Mouse (Mus musculus) MEL (cell line): ENCODE measurements at regions not wholly inside any gene's neighbourhood (a gene's known extent, or its start where the extent isn't known, plus 50 kb on each side); places are given as distances from the start of the nearest gene placed in this dataset.

ENCODE experiments used
- DNase-seq: peaks from one replicate; pipeline ENCODE4 v3.0.0; 2011; ENCODE audit warnings: low read depth, low spot score
- H3K27ac ChIP-seq: 2 replicates; pipeline ENCODE4 v1.5.1; 2012; ENCODE audit warnings: low read depth, mild to moderate bottlenecking, control low read depth, low read length, moderate library complexity; ENCODE audit not compliant: control insufficient read depth
- H3K27me3 ChIP-seq, 2 experiments: fragments of 150-350 bp in 1 of 2; sonication (generic) in 1 of 2; 2 replicates each; pipeline ENCODE4 v1.6.1; 2012; ENCODE audit warnings: low read length in 2 of 2, mild to moderate bottlenecking in 2 of 2, improper control_type of control experiment in 1 of 2, moderate library complexity in 1 of 2; ENCODE audit not compliant: insufficient read depth in 2 of 2, control insufficient read depth in 1 of 2
- H3K36me3 ChIP-seq, 2 experiments: 2 replicates each; pipeline ENCODE4 v1.6.1; 2012 to 2014; ENCODE audit warnings: low read length in 2 of 2, improper control_type of control experiment in 1 of 2, inconsistent platforms in 1 of 2, mild to moderate bottlenecking in 1 of 2; ENCODE audit not compliant: insufficient read depth in 2 of 2, control insufficient read depth in 1 of 2
- H3K4me1 ChIP-seq, 2 experiments: fragments of 150-350 bp in 1 of 2; sonication (generic) in 1 of 2; 2 replicates each; pipeline ENCODE4 v1.6.1; 2012; ENCODE audit warnings: low read length in 2 of 2, improper control_type of control experiment in 1 of 2, mild to moderate bottlenecking in 1 of 2; ENCODE audit not compliant: insufficient read depth in 2 of 2, control insufficient read depth in 1 of 2
- H3K4me3 ChIP-seq, 2 experiments: fragments of 150-350 bp in 1 of 2; sonication (generic) in 1 of 2; 2 replicates each; pipeline ENCODE4 v1.5.1; 2012; ENCODE audit warnings: low read depth in 2 of 2, low read length in 2 of 2, mild to moderate bottlenecking in 2 of 2, moderate library complexity in 2 of 2, control low read depth in 1 of 2, improper control_type of control experiment in 1 of 2; ENCODE audit not compliant: control insufficient read depth in 1 of 2, insufficient read depth in 1 of 2
- H3K79me2 ChIP-seq: 2 replicates; pipeline ENCODE4 v1.6.1; 2012; ENCODE audit warnings: mild to moderate bottlenecking, low read length, moderate library complexity; ENCODE audit not compliant: control insufficient read depth, poor library complexity, insufficient read depth
- H3K9ac ChIP-seq: 2 replicates; pipeline ENCODE4 v1.6.1; 2012; ENCODE audit warnings: low read depth, mild to moderate bottlenecking, control low read depth, low read length, moderate library complexity; ENCODE audit not compliant: control insufficient read depth, poor library complexity, severe bottlenecking
- H3K9me3 ChIP-seq: fragments of 150-350 bp; sonication (generic); replicated peaks from 2 replicates; pipeline ENCODE4 v1.6.1; 2012; ENCODE audit warnings: mild to moderate bottlenecking, low read length, improper control_type of control experiment, moderate library complexity; ENCODE audit not compliant: insufficient read depth
- BHLHE40 ChIP-seq: IDR thresholded peaks from 2 replicates; pipeline ENCODE4 v1.6.1; 2012; ENCODE audit warnings: low read depth, mild to moderate bottlenecking, inconsistent platforms, low read length, improper control_type of control experiment, borderline replicate concordance
- CHD2 ChIP-seq: IDR thresholded peaks from 2 replicates; pipeline ENCODE4 v1.6.1; 2011; ENCODE audit warnings: low read length, improper control_type of control experiment
- CTCF ChIP-seq, 3 experiments: IDR thresholded peaks in 2 of 3; conservative IDR thresholded peaks in 1 of 3; 2 replicates each; pipeline ENCODE4 v1.5.1; 2011 to 2012; ENCODE audit warnings: low read length in 3 of 3, low read depth in 2 of 3, mild to moderate bottlenecking in 2 of 3, improper control_type of control experiment in 1 of 3, inconsistent platforms in 1 of 3, mixed read lengths in 1 of 3, moderate library complexity in 1 of 3; ENCODE audit not compliant: control insufficient read depth in 1 of 3, insufficient read depth in 1 of 3, poor library complexity in 1 of 3, severe bottlenecking in 1 of 3
- E2F4 ChIP-seq: IDR thresholded peaks from 2 replicates; pipeline ENCODE4 v1.6.1; 2011; ENCODE audit warnings: low read depth, low read length, improper control_type of control experiment, borderline replicate concordance
- ELF1 ChIP-seq: IDR thresholded peaks from 2 replicates; pipeline ENCODE4 v1.6.1; 2014; ENCODE audit warnings: low read depth, mild to moderate bottlenecking, inconsistent platforms, low read length, improper control_type of control experiment, moderate library complexity
- EP300 ChIP-seq, 2 experiments: IDR thresholded peaks; 2 replicates each; pipeline ENCODE4 v1.6.1; 2011; ENCODE audit warnings: improper control_type of control experiment in 2 of 2, low read length in 2 of 2, low read depth in 1 of 2, mild to moderate bottlenecking in 1 of 2
- ETS1 ChIP-seq: IDR thresholded peaks from 2 replicates; pipeline ENCODE4 v1.6.1; 2012; ENCODE audit warnings: low read depth, mild to moderate bottlenecking, inconsistent platforms, low read length, improper control_type of control experiment, moderate library complexity
- GABPA ChIP-seq: IDR thresholded peaks from 2 replicates; pipeline ENCODE4 v1.6.1; 2012; ENCODE audit warnings: low read depth, mild to moderate bottlenecking, inconsistent platforms, low read length, improper control_type of control experiment, moderate library complexity
- GATA1 ChIP-seq: IDR thresholded peaks from 2 replicates; pipeline ENCODE4 v1.6.1; 2011; ENCODE audit warnings: low read depth, low read length, improper control_type of control experiment
- HCFC1 ChIP-seq: IDR thresholded peaks from 2 replicates; pipeline ENCODE4 v1.6.1; 2012; ENCODE audit warnings: low read depth, mild to moderate bottlenecking, inconsistent platforms, low read length, improper control_type of control experiment, moderate library complexity
- JUND ChIP-seq: IDR thresholded peaks from 2 replicates; pipeline ENCODE4 v1.6.1; 2011; ENCODE audit warnings: low read depth, mild to moderate bottlenecking, improper control_type of control experiment, low read length
- KAT2A ChIP-seq: conservative IDR thresholded peaks from 2 replicates; pipeline ENCODE4 v1.6.1; 2012; ENCODE audit warnings: low read depth, low read length, improper control_type of control experiment, inconsistent platforms
- MAFK ChIP-seq: IDR thresholded peaks from 2 replicates; pipeline ENCODE4 v1.6.1; 2011; ENCODE audit warnings: low read depth, mild to moderate bottlenecking, low read length, improper control_type of control experiment, borderline replicate concordance
- MAX ChIP-seq: IDR thresholded peaks from 2 replicates; pipeline ENCODE4 v1.6.1; 2011; ENCODE audit warnings: low read length, improper control_type of control experiment
- MEF2A ChIP-seq: IDR thresholded peaks from 2 replicates; pipeline ENCODE4 v1.6.1; 2014; ENCODE audit warnings: low read depth, mild to moderate bottlenecking, inconsistent platforms, low read length, improper control_type of control experiment; ENCODE audit not compliant: poor library complexity, insufficient replicate concordance, severe bottlenecking; ENCODE audit errors: extremely low read depth
- MXI1 ChIP-seq: IDR thresholded peaks from 2 replicates; pipeline ENCODE4 v1.6.1; 2011; ENCODE audit warnings: mild to moderate bottlenecking, low read depth, low read length, improper control_type of control experiment
- MYB ChIP-seq: IDR thresholded peaks from 2 replicates; pipeline ENCODE4 v1.6.1; 2011; ENCODE audit warnings: mild to moderate bottlenecking, low read depth, low read length, improper control_type of control experiment
- MYC ChIP-seq: IDR thresholded peaks from 2 replicates; pipeline ENCODE4 v1.6.1; 2011; ENCODE audit warnings: low read depth, mild to moderate bottlenecking, low read length, improper control_type of control experiment, moderate library complexity
- NRF1 ChIP-seq: IDR thresholded peaks from 2 replicates; pipeline ENCODE4 v1.6.1; 2014; ENCODE audit warnings: low read depth, mild to moderate bottlenecking, inconsistent platforms, low read length, improper control_type of control experiment, moderate library complexity; ENCODE audit not compliant: poor library complexity, insufficient read depth, severe bottlenecking
- POLR2A ChIP-seq, 2 experiments: IDR thresholded peaks; 2 replicates each; pipeline ENCODE4 v1.6.1; 2011 to 2012; ENCODE audit warnings: low read length in 2 of 2, mild to moderate bottlenecking in 2 of 2, control low read depth in 1 of 2, improper control_type of control experiment in 1 of 2, low read depth in 1 of 2, moderate library complexity in 1 of 2; ENCODE audit not compliant: control insufficient read depth in 1 of 2, insufficient read depth in 1 of 2, poor library complexity in 1 of 2
- POLR2AphosphoS2 ChIP-seq: IDR thresholded peaks from 2 replicates; pipeline ENCODE4 v1.6.1; 2011; ENCODE audit warnings: low read length, improper control_type of control experiment
- POLR2AphosphoS5 ChIP-seq: IDR thresholded peaks from 2 replicates; pipeline ENCODE4 v1.6.1; 2012; ENCODE audit warnings: low read depth, borderline replicate concordance, mild to moderate bottlenecking, inconsistent platforms, low read length, moderate library complexity, mixed read lengths
- RAD21 ChIP-seq: IDR thresholded peaks from 2 replicates; pipeline ENCODE4 v1.6.1; 2011; ENCODE audit warnings: mild to moderate bottlenecking, low read depth, low read length, improper control_type of control experiment
- RCOR1 ChIP-seq: IDR thresholded peaks from 2 replicates; pipeline ENCODE4 v1.6.1; 2012; ENCODE audit warnings: low read depth, mild to moderate bottlenecking, inconsistent platforms, low read length, improper control_type of control experiment
- SIN3A ChIP-seq: IDR thresholded peaks from 2 replicates; pipeline ENCODE4 v1.6.1; 2012; ENCODE audit warnings: low read length, improper control_type of control experiment, inconsistent platforms
- SMC3 ChIP-seq: IDR thresholded peaks from 2 replicates; pipeline ENCODE4 v1.6.1; 2011; ENCODE audit warnings: low read depth, low read length, improper control_type of control experiment
- TAL1 ChIP-seq: IDR thresholded peaks from 2 replicates; pipeline ENCODE4 v1.6.1; 2012; ENCODE audit warnings: mild to moderate bottlenecking, inconsistent platforms, low read length, moderate library complexity, mixed read lengths
- TBP ChIP-seq: IDR thresholded peaks from 2 replicates; pipeline ENCODE4 v1.8.0; 2011; ENCODE audit warnings: low read depth, low read length, improper control_type of control experiment
- TCF12 ChIP-seq: IDR thresholded peaks from 2 replicates; pipeline ENCODE4 v1.6.1; 2014; ENCODE audit warnings: low read depth, mild to moderate bottlenecking, inconsistent platforms, low read length, improper control_type of control experiment, moderate library complexity
- UBTF ChIP-seq: IDR thresholded peaks from 2 replicates; pipeline ENCODE4 v1.6.1; 2012; ENCODE audit warnings: low read depth, mild to moderate bottlenecking, inconsistent platforms, low read length, improper control_type of control experiment, moderate library complexity, borderline replicate concordance; ENCODE audit not compliant: insufficient read depth
- USF1 ChIP-seq: IDR thresholded peaks from 2 replicates; pipeline ENCODE4 v1.6.1; 2014; ENCODE audit warnings: low read depth, mild to moderate bottlenecking, inconsistent platforms, low read length, improper control_type of control experiment, moderate library complexity
- USF2 ChIP-seq, 2 experiments: IDR thresholded peaks; 2 replicates each; pipeline ENCODE4 v1.6.1; 2011 to 2012; ENCODE audit warnings: improper control_type of control experiment in 2 of 2, low read length in 2 of 2, borderline replicate concordance in 1 of 2, inconsistent platforms in 1 of 2, low read depth in 1 of 2, mild to moderate bottlenecking in 1 of 2; ENCODE audit not compliant: insufficient read depth in 1 of 2
- ZC3H11A ChIP-seq: IDR thresholded peaks from 2 replicates; pipeline ENCODE4 v1.6.1; 2012; ENCODE audit warnings: low read depth, mild to moderate bottlenecking, inconsistent platforms, low read length, improper control_type of control experiment
- ZKSCAN1 ChIP-seq: IDR thresholded peaks from 2 replicates; pipeline ENCODE4 v1.6.1; 2012; ENCODE audit warnings: low read depth, mild to moderate bottlenecking, inconsistent platforms, low read length, improper control_type of control experiment, moderate library complexity
- ZNF384 ChIP-seq: IDR thresholded peaks from 2 replicates; pipeline ENCODE4 v1.6.1; 2012; ENCODE audit warnings: low read depth, mild to moderate bottlenecking, inconsistent platforms, low read length, improper control_type of control experiment

DNA sequence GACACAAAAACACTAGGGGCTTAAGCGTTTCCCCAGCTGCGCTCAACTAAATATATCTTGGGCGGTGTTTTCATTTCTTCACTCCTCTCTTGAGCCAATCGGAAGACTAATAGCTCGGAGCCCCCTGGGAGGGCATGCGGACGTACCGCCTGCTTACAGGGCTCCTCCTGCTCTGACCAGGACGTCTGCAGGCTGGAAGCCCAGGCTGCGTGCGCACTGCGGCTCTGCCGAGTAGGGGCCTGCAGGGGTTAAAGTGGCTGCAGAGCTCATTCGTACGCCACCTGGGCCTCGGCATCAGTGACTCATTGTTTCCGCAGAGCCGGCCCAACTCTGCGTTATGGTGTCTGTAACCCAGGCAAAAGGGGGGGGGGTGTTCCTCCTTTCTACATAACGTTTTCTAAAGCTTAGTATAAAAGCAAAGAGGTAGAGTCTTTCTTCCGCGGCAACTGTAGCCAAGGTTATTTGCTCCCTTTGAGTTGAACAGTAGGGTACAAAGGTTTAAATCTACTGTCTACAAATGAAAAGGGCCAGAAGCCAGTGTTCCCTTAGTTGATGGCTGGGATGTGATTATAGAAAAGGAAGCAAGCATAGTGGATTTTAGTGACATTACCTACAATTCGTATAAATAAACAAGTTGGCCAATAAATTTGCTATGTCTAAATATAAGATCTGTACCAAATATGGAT is 53.7 kb upstream of the Chd2 start:
- Histone ChIP-seq H3K27ac (peak overlapping the region; percentile 97), H3K79me2 (peaks cover 3% of the 10 kb centered on the region; the same call in 1 of the 2 replicates), H3K4me3 (peak overlapping the region; percentile 65 to 83), H3K9me3 (no peaks in the 10 kb centered on the region), H3K27me3 (no peaks in the 10 kb centered on the region), H3K36me3 (peaks cover 0 to 28% of the 10 kb centered on the region in 2 experiments; a peak in 2 of 4 replicates), H3K9ac (peak overlapping the region; percentile 78), H3K4me1 (peaks cover 15 to 30% of the 10 kb centered on the region in 2 experiments)
- DNase-seq: peak; percentile 98
- TF ChIP-seq TCF12 (peak; percentile 77), USF1 (peak; percentile 24), HCFC1 (peak; percentile 73), MEF2A (peak; percentile 78; the same call in 1 of the 2 replicates), SMC3 (0 out of 2 replicates have a peak, but pooled peaks have one; percentile 23), UBTF (no peak), POLR2A (IDR thresholded peaks at IDR 0.05; ENCODE audit: control insufficient read depth in 1 of 2, insufficient read depth in 1 of 2, low read depth in 1 of 2, low read length in 2 of 2, poor library complexity in 1 of 2) (peak; percentile 36 to 58; a peak in 1 of 4 replicates), POLR2AphosphoS2 (peak; percentile 80; the same call in 1 of the 2 replicates), GABPA (no peak), ELF1 (no peak), NRF1 (peak; percentile 75), EP300 (IDR thresholded peaks at IDR 0.05; ENCODE audit: low read depth in 1 of 2, low read length in 2 of 2) (peak; percentile 46 to 70; a peak in 3 of 4 replicates), BHLHE40 (no peak; the same call in 1 of the 2 replicates), TAL1 (0 out of 2 replicates have a peak, but pooled peaks have one; percentile 14), CTCF (IDR thresholded peaks at IDR 0.05 in 2 of 3, conservative IDR thresholded peaks at IDR 0.05 in 1 of 3; ENCODE audit: control insufficient read depth in 1 of 3, insufficient read depth in 1 of 3, low read depth in 2 of 3, low read length in 3 of 3, poor library complexity in 1 of 3, severe bottlenecking in 1 of 3) (no peak), RAD21 (no peak), ETS1 (peak; percentile 96), GATA1 (no peak), MYC (peak; percentile 82), KAT2A (peak; percentile 34; the same call in 1 of the 2 replicates), MYB (no peak; the same call in 1 of the 2 replicates), TBP (peak; percentile 89), RCOR1 (no peak), ZKSCAN1 (no peak), SIN3A (peak; percentile 30; the same call in 1 of the 2 replicates), MAX (peak; percentile 62; the same call in 1 of the 2 replicates), ZNF384 (0 out of 2 replicates have a peak, but pooled peaks have one; percentile 12), CHD2 (no peak), ZC3H11A (peak; percentile 33; the same call in 1 of the 2 replicates), MAFK (0 out of 2 replicates have a peak, but pooled peaks have one; percentile 18), JUND (peak; percentile 78; the same call in 1 of the 2 replicates), POLR2AphosphoS5 (no peak), E2F4 (no peak), MXI1 (no peak; the same call in none of the 2 replicates), USF2 (IDR thresholded peaks at IDR 0.05; ENCODE audit: borderline replicate concordance in 1 of 2, insufficient read depth in 1 of 2, low read depth in 1 of 2, low read length in 2 of 2) (no peak)
